Mouse (Mus musculus): ENCODE measurements at regions not wholly inside any gene's neighbourhood (a gene's known extent, or its start where the extent isn't known, plus 50 kb on each side); places are given as distances from the start of the nearest gene placed in this dataset.
"Not testable (repeated sequence)": the region's sequence is repeated elsewhere in the genome, so short reads cannot be mapped to it uniquely, and the experiment has no call there.

- Histone ChIP-seq H3K9ac (ENCODE audit: low read length) (no peak overlapping the region), H3K27ac (replicated peaks; ENCODE audit: low read depth, low read length) (no peak overlapping the region), H3K4me1 (ENCODE audit: control insufficient read depth, insufficient read depth, low read length) (no peaks in the 10 kb centered on the region), H3K4me3 (ENCODE audit: low read depth, low read length) (no peak overlapping the region), H3K4me2 (ENCODE audit: low read depth, severe bottlenecking) (no peak overlapping the region), H3K36me3 (ENCODE audit: control insufficient read depth, insufficient read depth, low read length) (no peaks in the 10 kb centered on the region), H3K9me3 (ENCODE audit: control insufficient read depth, low read length) (no peaks in the 10 kb centered on the region), H3K27me3 (ENCODE audit: control insufficient read depth, insufficient read depth, low read length) (no peaks in the 10 kb centered on the region)
- DNase-seq (ENCODE audit: low spot score) (no peak), ATAC-seq (ENCODE audit: insufficient number of reproducible peaks, low FRiP score, low TSS enrichment, low read depth) (no peak)
- WGBS = 100% methylated on average over 1 of the region's 1 CpGs
These were observed 797.4 kb downstream of the Crisp4 start for GRCm38 (mm10) chr1:17348271-17348670.

GRCm38 (mm10) chr1:17337827-17338226, 807.9 kb downstream of the Crisp4 start:
- H3K9ac ChIP-seq (ENCODE audit: low read length) = no peak overlapping the region

GRCm38 (mm10) chr1:17311392-17311791, 834.3 kb downstream of the Crisp4 start:
- H3K9me3 ChIP-seq (ENCODE audit: control insufficient read depth, low read length); H3K27me3 ChIP-seq (ENCODE audit: control insufficient read depth, insufficient read depth, low read length); H3K27ac ChIP-seq (replicated peaks; ENCODE audit: low read depth, low read length); H3K9ac ChIP-seq (ENCODE audit: low read length); ATAC-seq (ENCODE audit: insufficient number of reproducible peaks, low FRiP score, low TSS enrichment, low read depth); H3K36me3 ChIP-seq (ENCODE audit: control insufficient read depth, insufficient read depth, low read length); DNase-seq (ENCODE audit: low spot score); H3K4me2 ChIP-seq (ENCODE audit: low read depth, severe bottlenecking); H3K4me1 ChIP-seq (ENCODE audit: control insufficient read depth, insufficient read depth, low read length); H3K4me3 ChIP-seq (ENCODE audit: low read depth, low read length): not testable (repeated sequence)
- WGBS = 88% methylated on average over 1 of the region's 1 CpGs

More at GRCm38 (mm10) chr1:17337827-17338226, 807.9 kb downstream of the Crisp4 start:
- DNase-seq (ENCODE audit: low spot score) = no peak
- no peak for ATAC-seq (ENCODE audit: insufficient number of reproducible peaks, low FRiP score, low TSS enrichment, low read depth)
- Histone ChIP-seq H3K4me2 (ENCODE audit: low read depth, severe bottlenecking) (no peak overlapping the region), H3K4me3 (ENCODE audit: low read depth, low read length) (no peak overlapping the region), H3K9me3 (ENCODE audit: control insufficient read depth, low read length) (no peaks in the 10 kb centered on the region), H3K36me3 (ENCODE audit: control insufficient read depth, insufficient read depth, low read length) (no peaks in the 10 kb centered on the region), H3K4me1 (ENCODE audit: control insufficient read depth, insufficient read depth, low read length) (no peaks in the 10 kb centered on the region), H3K27ac (replicated peaks; ENCODE audit: low read depth, low read length) (no peak overlapping the region), H3K27me3 (ENCODE audit: control insufficient read depth, insufficient read depth, low read length) (no peaks in the 10 kb centered on the region)

- not testable (repeated sequence) for H3K9me3 ChIP-seq (ENCODE audit: control insufficient read depth, low read length); ATAC-seq (ENCODE audit: insufficient number of reproducible peaks, low FRiP score, low TSS enrichment, low read depth); DNase-seq (ENCODE audit: low spot score); H3K36me3 ChIP-seq (ENCODE audit: control insufficient read depth, insufficient read depth, low read length); H3K9ac ChIP-seq (ENCODE audit: low read length); H3K4me2 ChIP-seq (ENCODE audit: low read depth, severe bottlenecking); H3K27me3 ChIP-seq (ENCODE audit: control insufficient read depth, insufficient read depth, low read length); H3K4me3 ChIP-seq (ENCODE audit: low read depth, low read length); H3K4me1 ChIP-seq (ENCODE audit: control insufficient read depth, insufficient read depth, low read length); H3K27ac ChIP-seq (replicated peaks; ENCODE audit: low read depth, low read length)
These were observed 835.8 kb downstream of the Crisp4 start for GRCm38 (mm10) chr1:17309928-17310327.
